Mouse (Mus musculus): Measurements from ENCODE around the gene Clip4.
A peak's percentile ranks its signal among the peaks of the same experiment; 100 is the strongest.

The Clip4 gene

GRCm38 (mm10) chr17:71870232-71870621, 102.0 kb downstream of the Clip4 start:
- no peak for DNase-seq (ENCODE audit: extremely low read depth, insufficient read length, low spot score)

- no peak for DNase-seq (ENCODE audit: extremely low read depth, insufficient read length, low spot score)
Measured at GRCm38 (mm10) chr17:71870641-71871040, 102.4 kb downstream of the Clip4 start.

GRCm38 (mm10) chr17:71871981-71872380, 103.7 kb downstream of the Clip4 start:
- DNase-seq (ENCODE audit: extremely low read depth, insufficient read length, low spot score): no peak

GRCm38 (mm10) chr17:71872976-71873375, 104.7 kb downstream of the Clip4 start:
- DNase-seq (ENCODE audit: extremely low read depth, insufficient read length, low spot score): no peak

GRCm38 (mm10) chr17:71874077-71874476, 105.8 kb downstream of the Clip4 start:
- peak; percentile 22 for DNase-seq (ENCODE audit: extremely low read depth, insufficient read length, low spot score)

- DNase-seq (ENCODE audit: extremely low read depth, insufficient read length, low spot score): no peak
Measured at GRCm38 (mm10) chr17:71874795-71875194, 106.5 kb downstream of the Clip4 start.

GRCm38 (mm10) chr17:71875492-71875891, 107.2 kb downstream of the Clip4 start:
- no peak for DNase-seq (ENCODE audit: extremely low read depth, insufficient read length, low spot score)

- DNase-seq (ENCODE audit: extremely low read depth, insufficient read length, low spot score): no peak
Measured at GRCm38 (mm10) chr17:71881369-71881768, 113.1 kb downstream of the Clip4 start.

GRCm38 (mm10) chr17:71909107-71909506, 140.8 kb downstream of the Clip4 start:
- no peak for DNase-seq (ENCODE audit: extremely low read depth, insufficient read length, low spot score)

- DNase-seq (ENCODE audit: extremely low read depth, insufficient read length, low spot score): no peak
Measured at GRCm38 (mm10) chr17:71913188-71913587, 144.9 kb downstream of the Clip4 start.
